Mouse (Mus musculus) ES-Bruce4 (cell line): ENCODE measurements around the gene Dao.

ENCODE experiments used
- CTCF ChIP-seq: IDR thresholded peaks from one replicate; pipeline ENCODE4 v1.8.1; 2011; ENCODE audit warnings: low read depth, low read length
- POLR2A ChIP-seq: IDR thresholded peaks from one replicate; pipeline ENCODE4 v1.8.1; 2011; ENCODE audit warnings: low read length; ENCODE audit not compliant: insufficient read depth

- TF ChIP-seq CTCF (no peak), POLR2A (no peak)
Measured at GRCm38 (mm10) chr5:114040508-114040907, 37.0 kb downstream of the Dao start.
